Mouse (Mus musculus) forebrain, embryonic 16.5 days (tissue): ENCODE results near the gene Vps37d. TPM values are rescaled to one million over a fixed set of nuclear protein-coding genes. Genes with fewer than 3 reads are reported as not detected.

ENCODE experiments used
- ATAC-seq: fragments of 200-750 bp; cut with Nextera tagmentation; 2 replicates; pipeline ENCODE4 v1.8.0; 2017; ENCODE audit warnings: mild to moderate bottlenecking, moderate library complexity
- H3K27ac ChIP-seq: fragments of 300-500 bp; sonication (generic); 2 replicates; pipeline ENCODE4 v1.5.1; 2014; ENCODE audit warnings: low read length, control low read depth
- H3K27me3 ChIP-seq: fragments of 300-500 bp; sonication (generic); replicated peaks from 2 replicates; pipeline ENCODE4 v1.6.1; 2014; ENCODE audit warnings: low read length; ENCODE audit not compliant: control insufficient read depth, insufficient read depth
- H3K36me3 ChIP-seq: fragments of 300-500 bp; sonication (generic); 2 replicates; pipeline ENCODE4 v1.6.1; 2014; ENCODE audit not compliant: control insufficient read depth, insufficient read depth
- H3K4me1 ChIP-seq: fragments of 300-500 bp; sonication (generic); replicated peaks from 2 replicates; pipeline ENCODE4 v1.6.1; 2014; ENCODE audit warnings: low read length; ENCODE audit not compliant: control insufficient read depth, insufficient read depth
- H3K4me2 ChIP-seq: fragments of 300-500 bp; sonication (generic); 2 replicates; pipeline ENCODE4 v1.6.1; 2014; ENCODE audit warnings: mild to moderate bottlenecking, low read length, control low read depth
- H3K4me3 ChIP-seq: fragments of 300-500 bp; sonication (generic); replicated peaks from 2 replicates; pipeline ENCODE4 v1.5.1; 2014; ENCODE audit warnings: mild to moderate bottlenecking, low read length, control low read depth
- H3K9ac ChIP-seq: fragments of 300-500 bp; sonication (generic); replicated peaks from 2 replicates; pipeline ENCODE4 v1.6.1; 2014; ENCODE audit warnings: low read depth, low read length, control low read depth
- H3K9me3 ChIP-seq: fragments of 300-500 bp; sonication (generic); 2 replicates; pipeline ENCODE4 v1.6.1; 2016; ENCODE audit warnings: low read length; ENCODE audit not compliant: control insufficient read depth
- WGBS: fragments of 180-500 bp; shearing (Covaris S2); extraction: QIAGEN DNeasy Blood & Tissue Kit; methylation state at CpG from one replicate; pipeline ENCODE4 v1.1.7; 2014; 5-methylcytosine and 5-hydroxymethylcytosine counted together
- polyA plus RNA-seq: library from polyadenylated mRNA; unstranded; fragments of >200 nt; fragmentation: Nextera tagmentation; extraction: Ambion mirVana; gene quantifications from 2 replicates; pipeline ENCODE4 v1.2.1, GENCODE M21; 2015

Gene Vps37d
- 27.2 and 27.7 TPM in 2 replicates for polyA plus RNA-seq

- WGBS: under 1% methylated on average over 64 of the region's 83 CpGs
- peak; percentile 78 for ATAC-seq
- peaks cover 23% of the 10 kb centered on the region for H3K4me1 ChIP-seq
Observed at GRCm38 (mm10) chr5:135077564-135078481, at the start of gene Vps37d. Gene Vps37d (minus strand): TSS chr5:135078266.

DNA sequence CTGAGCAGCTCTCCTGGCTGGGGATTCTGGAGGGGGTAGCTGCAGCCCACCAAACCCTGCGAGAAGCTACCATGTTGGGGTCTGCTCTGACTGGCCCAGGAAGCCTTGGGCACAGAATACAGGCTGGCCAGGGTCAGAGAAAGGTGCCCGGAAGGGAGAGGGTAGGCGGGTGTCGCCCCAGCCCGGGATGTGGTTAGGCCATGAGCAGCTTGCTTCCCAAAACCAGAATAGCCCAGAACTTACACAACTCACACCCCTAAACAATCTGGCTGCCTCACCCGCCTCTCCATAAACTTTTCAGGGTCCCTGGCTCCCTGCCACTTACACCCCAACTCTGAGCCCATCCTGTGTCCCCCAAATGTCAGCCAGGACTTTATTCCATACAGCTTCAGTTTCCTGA, 49.6 kb upstream of the Vps37d start:
- H3K9ac ChIP-seq: no peak overlapping the region
- H3K9me3 ChIP-seq: no peaks in the 10 kb centered on the region
- ATAC-seq: no peak
- H3K4me1 ChIP-seq: no peaks in the 10 kb centered on the region
- no peak overlapping the region for H3K4me2 ChIP-seq
- no peaks in the 10 kb centered on the region for H3K27me3 ChIP-seq
- H3K27ac ChIP-seq: no peak overlapping the region
- no peak overlapping the region for H3K4me3 ChIP-seq
- H3K36me3 ChIP-seq: no peaks in the 10 kb centered on the region
- WGBS: 86% methylated on average over 6 of the region's 6 CpGs

More at GRCm38 (mm10) chr5:135077564-135078481, at the start of gene Vps37d:
- Histone ChIP-seq H3K36me3 (no peaks in the 10 kb centered on the region), H3K4me3 (peak within 1 kb of the TSS; percentile 71), H3K27me3 (no peaks in the 10 kb centered on the region), H3K4me2 (peak within 1 kb of the TSS; percentile 75), H3K9ac (peak within 1 kb of the TSS; percentile 96), H3K9me3 (no peaks in the 10 kb centered on the region), H3K27ac (peak within 1 kb of the TSS; percentile 91)

GRCm38 (mm10) chr5:135126121-135126520, 48.1 kb upstream of the Vps37d start:
- Histone ChIP-seq H3K9ac (no peak overlapping the region), H3K36me3 (no peaks in the 10 kb centered on the region), H3K27me3 (no peaks in the 10 kb centered on the region), H3K27ac (no peak overlapping the region), H3K4me2 (no peak overlapping the region), H3K4me1 (no peaks in the 10 kb centered on the region), H3K4me3 (no peak overlapping the region), H3K9me3 (no peaks in the 10 kb centered on the region)
- 72% methylated on average over 6 of the region's 6 CpGs for WGBS
- ATAC-seq: no peak

GRCm38 (mm10) chr5:135120753-135121152, 42.7 kb upstream of the Vps37d start:
- Histone ChIP-seq H3K9me3 (no peaks in the 10 kb centered on the region), H3K27ac (no peak overlapping the region), H3K4me3 (no peak overlapping the region), H3K4me1 (no peaks in the 10 kb centered on the region), H3K9ac (no peak overlapping the region), H3K36me3 (no peaks in the 10 kb centered on the region), H3K4me2 (no peak overlapping the region), H3K27me3 (no peaks in the 10 kb centered on the region)
- no peak for ATAC-seq
- 63% methylated on average over 4 of the region's 4 CpGs for WGBS

- ATAC-seq: no peak
- WGBS: 24% methylated on average over 6 of the region's 6 CpGs
- H3K36me3 ChIP-seq: no peaks in the 10 kb centered on the region
- H3K4me1 ChIP-seq: no peaks in the 10 kb centered on the region
- no peak overlapping the region for H3K4me3 ChIP-seq
- H3K9me3 ChIP-seq: no peaks in the 10 kb centered on the region
- H3K27me3 ChIP-seq: no peaks in the 10 kb centered on the region
- H3K9ac ChIP-seq: no peak overlapping the region
- H3K27ac ChIP-seq: no peak overlapping the region
- no peak overlapping the region for H3K4me2 ChIP-seq
Observed at GRCm38 (mm10) chr5:135118589-135119081, 40.6 kb upstream of the Vps37d start.

DNA sequence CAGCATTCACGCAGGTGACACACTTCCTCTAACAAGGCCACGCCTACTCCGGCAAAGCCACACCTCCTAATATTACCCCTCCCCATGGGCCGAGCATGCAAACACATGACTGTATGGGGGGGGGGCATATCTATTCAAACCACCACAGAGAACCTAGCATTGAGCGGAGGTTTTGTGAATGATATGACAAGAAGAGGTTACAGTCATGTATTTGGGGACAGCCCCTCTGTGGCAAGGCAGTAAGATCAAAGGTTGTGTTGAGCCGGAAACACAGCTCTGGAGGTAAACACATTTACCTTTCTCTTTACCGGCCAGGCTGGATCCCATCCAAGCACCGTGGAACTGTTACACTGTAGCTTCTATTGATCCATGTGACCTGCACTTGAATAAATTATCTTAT, 37.2 kb upstream of the Vps37d start:
- Histone ChIP-seq H3K4me3 (no peak overlapping the region), H3K27ac (no peak overlapping the region), H3K9ac (no peak overlapping the region), H3K36me3 (no peaks in the 10 kb centered on the region), H3K27me3 (no peaks in the 10 kb centered on the region), H3K9me3 (no peaks in the 10 kb centered on the region), H3K4me1 (no peaks in the 10 kb centered on the region), H3K4me2 (no peak overlapping the region)
- ATAC-seq: no peak
- 81% methylated on average over 8 of the region's 8 CpGs for WGBS

- H3K4me3 ChIP-seq: no peak overlapping the region
- no peaks in the 10 kb centered on the region for H3K4me1 ChIP-seq
- peaks cover 13% of the 10 kb centered on the region for H3K27me3 ChIP-seq
- 89% methylated on average over 12 of the region's 12 CpGs for WGBS
- no peak overlapping the region for H3K27ac ChIP-seq
- H3K9ac ChIP-seq: no peak overlapping the region
- no peak overlapping the region for H3K4me2 ChIP-seq
- ATAC-seq: no peak
- H3K9me3 ChIP-seq: no peaks in the 10 kb centered on the region
- no peaks in the 10 kb centered on the region for H3K36me3 ChIP-seq
Observed at GRCm38 (mm10) chr5:135113782-135114181, 35.7 kb upstream of the Vps37d start.

- Histone ChIP-seq H3K4me2 (no peak overlapping the region), H3K27me3 (peaks cover 44% of the 10 kb centered on the region), H3K4me3 (no peak overlapping the region), H3K4me1 (peaks cover 8% of the 10 kb centered on the region), H3K36me3 (no peaks in the 10 kb centered on the region), H3K9me3 (no peaks in the 10 kb centered on the region), H3K9ac (no peak overlapping the region), H3K27ac (no peak overlapping the region)
- ATAC-seq: no peak
- WGBS: 71% methylated on average over 6 of the region's 6 CpGs
Observed at GRCm38 (mm10) chr5:135109976-135110375, 31.9 kb upstream of the Vps37d start.

DNA sequence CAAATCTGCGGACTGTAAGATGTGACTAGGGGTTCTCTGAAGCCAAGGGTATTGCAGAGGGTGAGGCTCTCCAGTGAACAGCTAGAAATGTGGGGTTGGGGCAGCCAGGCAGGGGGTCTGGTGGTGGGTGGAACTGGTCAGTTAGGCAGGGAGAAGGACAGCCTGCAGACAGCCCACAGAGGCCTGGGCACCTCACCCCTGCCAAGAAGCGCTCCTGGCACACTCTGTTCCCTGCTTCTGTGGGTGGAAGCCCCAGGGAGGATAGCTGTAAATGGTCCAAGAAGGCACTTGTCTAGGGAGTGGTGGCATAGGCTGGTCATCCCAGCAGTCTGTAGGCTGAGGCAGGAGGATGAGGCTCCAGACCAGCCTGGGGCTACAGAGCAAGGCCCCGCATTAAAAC, 31.4 kb upstream of the Vps37d start:
- no peaks in the 10 kb centered on the region for H3K36me3 ChIP-seq
- H3K27ac ChIP-seq: no peak overlapping the region
- no peaks in the 10 kb centered on the region for H3K9me3 ChIP-seq
- no peak for ATAC-seq
- no peak overlapping the region for H3K9ac ChIP-seq
- no peak overlapping the region for H3K4me3 ChIP-seq
- H3K4me1 ChIP-seq: peaks cover 8% of the 10 kb centered on the region
- peaks cover 47% of the 10 kb centered on the region for H3K27me3 ChIP-seq
- 83% methylated on average over 3 of the region's 3 CpGs for WGBS
- no peak overlapping the region for H3K4me2 ChIP-seq
